Mouse (Mus musculus): ENCODE data around the gene Slc38a1.

The Slc38a1 gene

GRCm38 (mm10) chr15:96560576-96561298 lies 82.0 kb downstream of the Slc38a1 start:
- no peak for DNase-seq (ENCODE audit: low spot score)

DNA sequence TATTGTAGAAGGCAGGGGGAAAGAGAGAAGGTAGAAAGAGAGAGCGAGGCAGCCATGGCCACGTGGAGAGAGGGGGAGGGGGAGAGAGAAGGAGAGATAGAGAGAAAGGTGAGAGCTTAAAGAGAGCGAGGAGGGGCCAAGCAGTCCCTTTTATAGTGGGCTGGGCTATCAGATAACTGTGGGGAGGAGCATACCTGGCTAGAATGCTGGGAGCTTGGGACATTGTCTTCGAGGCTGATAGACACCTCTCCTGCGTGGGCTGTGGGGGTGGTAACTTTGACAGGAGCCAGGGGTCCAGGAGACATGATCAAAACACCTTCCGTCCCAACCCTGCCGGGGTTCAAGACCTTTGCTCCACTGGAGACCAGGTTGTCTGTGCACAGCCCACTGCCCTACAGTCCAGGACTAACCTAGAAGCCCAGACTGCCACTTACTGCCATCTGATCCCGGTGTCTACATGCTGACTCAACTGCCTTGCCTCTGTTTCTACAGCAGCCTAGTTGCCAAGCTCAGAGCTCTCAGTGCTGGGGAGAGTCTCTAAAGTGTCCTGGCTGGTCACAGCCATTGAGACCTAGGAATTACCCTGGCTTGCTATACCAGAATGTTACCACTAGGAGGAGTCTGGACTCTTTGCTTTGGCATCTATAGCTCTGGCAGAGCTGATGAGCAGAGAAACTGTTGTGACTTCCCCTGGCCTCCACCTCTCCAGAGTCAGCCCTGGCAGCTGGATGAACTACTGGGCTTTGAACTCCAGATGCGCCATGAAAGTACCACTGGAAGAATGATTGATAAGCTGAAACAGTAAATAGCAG lies 90.9 kb downstream of the Slc38a1 start:
- DNase-seq (ENCODE audit: low spot score) = peak; percentile 86

DNA sequence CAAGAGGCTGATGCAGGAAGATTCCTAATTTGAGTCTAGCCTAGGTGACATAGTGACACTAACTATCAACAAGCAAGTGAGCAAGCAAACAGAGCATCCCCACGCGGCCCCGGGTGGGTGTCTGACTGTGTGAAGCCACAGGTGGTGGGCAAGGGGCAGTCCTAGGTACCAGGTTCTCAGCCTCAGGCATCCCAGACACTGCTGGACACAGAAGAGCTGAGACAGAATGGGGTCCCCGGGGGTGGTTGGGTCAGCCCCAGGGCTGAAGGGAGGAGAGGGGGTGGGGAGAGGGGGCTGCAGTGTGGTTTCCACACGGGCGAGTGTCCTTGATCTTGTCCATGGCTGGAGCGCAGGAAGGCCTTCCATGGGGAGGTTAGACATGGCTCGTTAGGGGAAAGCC lies 91.6 kb downstream of the Slc38a1 start:
- no peak for DNase-seq (ENCODE audit: low spot score)

DNA sequence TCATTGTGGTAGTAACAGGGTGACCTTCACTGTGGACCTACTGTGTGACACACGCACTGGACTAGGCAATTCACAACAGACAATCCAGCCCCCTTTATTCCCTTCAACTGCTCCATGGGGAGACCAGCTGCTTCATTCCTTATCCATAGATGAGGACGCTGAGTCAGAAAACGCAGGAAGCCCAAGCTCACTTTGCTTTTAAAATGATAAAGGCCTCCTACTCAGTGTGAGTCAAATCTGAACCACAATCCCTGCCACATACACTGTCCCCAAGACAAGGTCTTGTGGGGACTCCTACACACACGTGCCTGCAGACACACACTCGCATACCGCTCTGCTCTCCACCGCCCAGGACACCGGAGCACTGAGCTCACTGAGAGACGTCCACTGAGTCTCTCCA lies 94.3 kb downstream of the Slc38a1 start:
- no peak for DNase-seq (ENCODE audit: low spot score)

GRCm38 (mm10) chr15:96547256-96548195 lies 95.2 kb downstream of the Slc38a1 start:
- DNase-seq (ENCODE audit: low spot score) = peak; percentile 67

- DNase-seq (ENCODE audit: low spot score) = peak; percentile 42
Observed at GRCm38 (mm10) chr15:96543181-96543828, 99.4 kb downstream of the Slc38a1 start.

GRCm38 (mm10) chr15:96542135-96542534 lies 100.6 kb downstream of the Slc38a1 start:
- DNase-seq (ENCODE audit: low spot score) = no peak

GRCm38 (mm10) chr15:96537272-96537671 lies 105.4 kb downstream of the Slc38a1 start:
- no peak for DNase-seq (ENCODE audit: low spot score)

DNA sequence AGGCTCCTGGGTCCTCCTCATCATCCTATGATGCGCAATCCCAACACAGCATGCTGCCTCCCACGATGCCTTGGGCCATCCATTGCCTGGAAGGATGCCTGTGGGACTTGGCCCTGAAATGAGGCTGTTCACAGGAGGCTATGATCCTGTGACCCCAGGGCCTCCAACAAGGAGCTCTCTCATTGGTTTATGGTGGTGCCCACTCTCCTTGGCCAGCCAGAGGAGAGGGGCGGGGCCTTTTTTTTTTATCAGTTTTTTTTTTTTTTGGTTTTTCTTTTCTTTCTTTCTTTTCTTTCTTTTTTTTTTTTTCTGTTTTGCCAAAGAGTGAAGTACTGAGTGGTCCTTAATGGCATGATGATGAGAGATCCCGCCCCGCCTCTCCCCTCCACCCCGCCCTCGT lies 106.3 kb downstream of the Slc38a1 start:
- no peak for DNase-seq (ENCODE audit: low spot score)

GRCm38 (mm10) chr15:96527686-96528085 lies 115.0 kb downstream of the Slc38a1 start:
- no peak for DNase-seq (ENCODE audit: low spot score)

GRCm38 (mm10) chr15:96524239-96524738 lies 118.4 kb downstream of the Slc38a1 start:
- DNase-seq (ENCODE audit: low spot score) = peak; percentile 86

Data from lung, postnatal 25 days (tissue).